ENCODE assay signal across 9 mouse cellular contexts in genomic region chr5:32520381-32520780, GRCm38 (mm10).
DNase-seq lines count a peak whose midpoint lies in the region; ATAC-seq and TF ChIP-seq lines count a peak whose summit lies in the region.
"Had no signal": no experiment of that assay in that cellular context is flagged by ENCODE, and none has a peak within 500 bp of the region (broad histone marks: within the 10 kb centered on the region; RNA-seq: fewer than 3 reads in every experiment).

No protein-coding gene starts in this region.

- H3K36me3 ChIP-seq in embryonic facial prominence, embryonic 11.5 days (replicated peaks; ENCODE audit: control insufficient read depth, insufficient read depth, low read depth, low read length), result no peaks in the 10 kb centered on the region
- H3K36me3 ChIP-seq in embryonic facial prominence, embryonic 10.5 days (replicated peaks), result peaks cover 6% of the 10 kb centered on the region
- H3K36me3 ChIP-seq in liver, postnatal 0 days (replicated peaks; ENCODE audit: insufficient read depth, low read length), result no peaks in the 10 kb centered on the region
- H3K36me3 ChIP-seq: limb, embryonic 15.5 days had no signal

- H3K27me3 ChIP-seq in embryonic facial prominence, embryonic 11.5 days (ENCODE audit: control insufficient read depth, insufficient read depth, low read length), result no peaks in the 10 kb centered on the region
- H3K27me3 ChIP-seq in embryonic facial prominence, embryonic 10.5 days (replicated peaks; ENCODE audit: low read depth, poor library complexity, severe bottlenecking), result no peaks in the 10 kb centered on the region
- H3K27me3 ChIP-seq in liver, postnatal 0 days (ENCODE audit: insufficient read depth, low read length), result no peaks in the 10 kb centered on the region
- H3K27me3 ChIP-seq: limb, embryonic 15.5 days had no signal

- WGBS in embryonic facial prominence, embryonic 11.5 days, result 40% methylated on average over 1 of the region's 1 CpGs
- WGBS in embryonic facial prominence, embryonic 10.5 days, result 46% methylated on average over 1 of the region's 1 CpGs
- 38% methylated on average over 1 of the region's 1 CpGs for WGBS in liver, postnatal 0 days (ENCODE audit: insufficient replicate concordance)

- H3K4me3 ChIP-seq in embryonic facial prominence, embryonic 11.5 days (ENCODE audit: low read depth, low read length), result no peak overlapping the region
- no peak overlapping the region for H3K4me3 ChIP-seq in embryonic facial prominence, embryonic 10.5 days
- H3K4me3 ChIP-seq in liver, postnatal 0 days (ENCODE audit: low read depth, low read length), result no peak overlapping the region
- H3K4me3 ChIP-seq: limb, embryonic 15.5 days had no signal

- H3K9me3 ChIP-seq in embryonic facial prominence, embryonic 11.5 days (replicated peaks; ENCODE audit: control insufficient read depth, low read length), result no peaks in the 10 kb centered on the region
- H3K9me3 ChIP-seq in embryonic facial prominence, embryonic 10.5 days, result peaks cover 7% of the 10 kb centered on the region
- no peaks in the 10 kb centered on the region for H3K9me3 ChIP-seq in liver, postnatal 0 days (ENCODE audit: low read length)
- H3K9me3 ChIP-seq: limb, embryonic 15.5 days had no signal

- TF ChIP-seq EP300 in liver, postnatal 0 days (IDR thresholded peaks at IDR 0.05; ENCODE audit: low read depth), result no peak

- no peaks in the 10 kb centered on the region for H3K4me1 ChIP-seq in embryonic facial prominence, embryonic 11.5 days (ENCODE audit: control insufficient read depth, insufficient read depth, low read length)
- H3K4me1 ChIP-seq in embryonic facial prominence, embryonic 10.5 days, result no peaks in the 10 kb centered on the region
- no peaks in the 10 kb centered on the region for H3K4me1 ChIP-seq in liver, postnatal 0 days (ENCODE audit: insufficient read depth)
- H3K4me1 ChIP-seq: limb, embryonic 15.5 days had no signal

- DNase-seq in embryonic facial prominence, embryonic 11.5 days (ENCODE audit: low spot score), result peak; percentile 14
- DNase-seq in embryonic facial prominence, embryonic 10.5 days (ENCODE audit: low spot score), result no peak
- DNase-seq in liver, postnatal 0 days, result peak; percentile 38
- no peak for DNase-seq in liver
- DNase-seq in brain, adult 2 months (ENCODE audit: low read depth, low spot score), result peak; percentile 47
- DNase-seq in kidney, postnatal 10 days, result peak; percentile 63
- DNase-seq in spleen, postnatal 10 days (ENCODE audit: low spot score in 2 of 2), result peak; percentile 15 to 66

- no peak overlapping the region for H3K9ac ChIP-seq in embryonic facial prominence, embryonic 11.5 days (replicated peaks; ENCODE audit: low read length)
- no peak overlapping the region for H3K9ac ChIP-seq in liver, postnatal 0 days (replicated peaks)
- H3K9ac ChIP-seq: limb, embryonic 15.5 days had no signal

- no peak overlapping the region for H3K4me2 ChIP-seq in embryonic facial prominence, embryonic 11.5 days (ENCODE audit: low read depth, low read length)
- no peak overlapping the region for H3K4me2 ChIP-seq in liver, postnatal 0 days (ENCODE audit: low read depth, low read length)
- H3K4me2 ChIP-seq: limb, embryonic 15.5 days had no signal

- TF ChIP-seq CTCF in liver, postnatal 0 days (IDR thresholded peaks at IDR 0.05; ENCODE audit: low read depth), result peak; percentile 71

- H3K27ac ChIP-seq in embryonic facial prominence, embryonic 11.5 days (replicated peaks; ENCODE audit: low read depth, low read length), result no peak overlapping the region
- H3K27ac ChIP-seq in embryonic facial prominence, embryonic 10.5 days (replicated peaks), result no peak overlapping the region
- no peak overlapping the region for H3K27ac ChIP-seq in liver, postnatal 0 days (ENCODE audit: low read depth)
- H3K27ac ChIP-seq: limb, embryonic 15.5 days had no signal

- ATAC-seq in embryonic facial prominence, embryonic 11.5 days (replicated peaks; ENCODE audit: insufficient number of reproducible peaks, low FRiP score, low TSS enrichment, low read depth), result no peak
- no peak for ATAC-seq in liver, postnatal 0 days
- no peak for ATAC-seq in activated CD4-positive, CD25-positive, alpha-beta regulatory T cell, adult 4 months

Comparison
In these comparisons a context has a peak if more than half of its experiments do, and no peak if none do; other contexts are left out.
1. DNase-seq: peak in embryonic facial prominence, embryonic 11.5 days (single experiment), liver, postnatal 0 days (single experiment), brain, adult 2 months (single experiment), kidney, postnatal 10 days (single experiment) and spleen, postnatal 10 days (2 of 2); none in embryonic facial prominence, embryonic 10.5 days (single experiment) and liver (single experiment).